Comparison of ENCODE assay signal across 10 mouse cellular contexts in the genomic region with DNA sequence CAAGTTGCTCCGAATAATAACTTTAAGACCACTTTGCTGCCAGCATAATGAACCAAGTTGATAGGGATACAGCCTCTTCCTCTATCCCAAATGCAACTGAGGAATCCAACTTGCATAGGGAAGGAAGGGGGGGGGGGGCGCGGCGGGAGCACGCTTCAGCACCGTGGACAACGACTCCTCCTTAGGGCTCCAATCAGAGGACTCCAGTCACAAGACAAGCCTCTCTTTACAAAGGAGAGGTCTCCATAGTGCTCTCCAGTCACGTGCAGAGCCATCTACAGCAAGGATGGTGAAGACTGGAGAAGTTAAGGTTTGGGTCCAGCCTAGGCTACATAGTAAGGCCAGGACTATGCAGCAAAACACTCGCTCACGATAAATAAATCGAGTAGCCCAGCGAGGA. TPM values are rescaled to one million over a fixed set of nuclear protein-coding genes. Genes with fewer than 3 reads are reported as not detected.
DNase-seq lines count a peak whose midpoint lies in the region; ATAC-seq and TF ChIP-seq lines count a peak whose summit lies in the region.
"Had no signal": no experiment of that assay in that cellular context is flagged by ENCODE, and none has a peak within 500 bp of the region (broad histone marks: within the 10 kb centered on the region; RNA-seq: fewer than 3 reads in every experiment).

No protein-coding gene starts in this region.

- H3K4me3 ChIP-seq in kidney, embryonic 15.5 days (replicated peaks) = no peak overlapping the region
- no peak overlapping the region for H3K4me3 ChIP-seq in kidney, adult 2 months (ENCODE audit: insufficient read depth, low read depth, low read length)
- no peak overlapping the region for H3K4me3 ChIP-seq in liver, postnatal 0 days (ENCODE audit: low read depth, low read length)
- no peak overlapping the region for H3K4me3 ChIP-seq in gastrocnemius, adult 2 months
- H3K4me3 ChIP-seq: embryonic facial prominence, embryonic 12.5 days; limb, embryonic 15.5 days had no signal

- no peaks in the 10 kb centered on the region for H3K36me3 ChIP-seq in kidney, embryonic 15.5 days
- no peaks in the 10 kb centered on the region for H3K36me3 ChIP-seq in kidney, adult 2 months (ENCODE audit: control insufficient read depth, insufficient read depth, low read length)
- H3K36me3 ChIP-seq in liver, postnatal 0 days (replicated peaks; ENCODE audit: insufficient read depth, low read length) = 0 out of 2 replicates have a peak, but pooled peaks cover 2% of the 10 kb centered on the region
- H3K36me3 ChIP-seq: embryonic facial prominence, embryonic 12.5 days had no signal

- no peak overlapping the region for H3K9ac ChIP-seq in kidney, embryonic 15.5 days
- no peak overlapping the region for H3K9ac ChIP-seq in liver, postnatal 0 days (replicated peaks)
- H3K9ac ChIP-seq: embryonic facial prominence, embryonic 12.5 days; limb, embryonic 15.5 days had no signal

- ATAC-seq in kidney, embryonic 15.5 days (replicated peaks; ENCODE audit: low FRiP score) = peak; percentile 45; the same call in 1 of the 2 replicates
- peak; percentile 20; the same call in 1 of the 2 replicates for ATAC-seq in liver, postnatal 0 days

- intact Hi-C loops in gastrocnemius, adult 2 months (cut with DNase I) = loop anchor here (2.0 kb wide), 2 partner anchors 139 to 201 kb away; no protein-coding TSS in a partner anchor

- TF ChIP-seq POLR2A in kidney, adult 2 months (IDR thresholded peaks at IDR 0.05; ENCODE audit: low read depth, low read length) = no peak

- no peak for DNase-seq in kidney, adult 2 months
- DNase-seq in ES-CJ7 (ENCODE audit: low read depth, low spot score) = peak; percentile 89
- DNase-seq in embryo, embryonic 10.5 days (ENCODE audit: low spot score) = peak; percentile 60
- DNase-seq in liver, postnatal 0 days = peak; percentile 59
- DNase-seq in gastrocnemius, adult 2 months = no peak
- no peak for DNase-seq in spleen, postnatal 4 days (ENCODE audit: low spot score in 2 of 2)
- DNase-seq in layer of hippocampus, adult 8-10 months (ENCODE audit: low spot score in 2 of 2) = no peak

- WGBS in kidney, embryonic 15.5 days = 14% methylated on average over 11 of the region's 12 CpGs
- 26% methylated on average over 12 of the region's 12 CpGs for WGBS in kidney, adult 2 months
- WGBS in liver, postnatal 0 days (ENCODE audit: insufficient replicate concordance) = 18% methylated on average over 12 of the region's 12 CpGs

- no peak for TF ChIP-seq EP300 in liver, postnatal 0 days (IDR thresholded peaks at IDR 0.05; ENCODE audit: low read depth)

- peaks cover 65% of the 10 kb centered on the region for H3K4me1 ChIP-seq in kidney, embryonic 15.5 days
- peaks cover 12% of the 10 kb centered on the region; the same call in 1 of the 2 replicates for H3K4me1 ChIP-seq in kidney, adult 2 months (ENCODE audit: control insufficient read depth, insufficient read depth, low read length)
- peaks cover 18% of the 10 kb centered on the region for H3K4me1 ChIP-seq in liver, postnatal 0 days (ENCODE audit: insufficient read depth)

- H3K9me3 ChIP-seq in kidney, embryonic 15.5 days (replicated peaks) = no peaks in the 10 kb centered on the region
- no peaks in the 10 kb centered on the region for H3K9me3 ChIP-seq in liver, postnatal 0 days (ENCODE audit: low read length)
- H3K9me3 ChIP-seq: embryonic facial prominence, embryonic 12.5 days; limb, embryonic 15.5 days had no signal

- no peak for TF ChIP-seq CTCF in kidney, adult 2 months (conservative IDR thresholded peaks at IDR 0.05; ENCODE audit: insufficient read depth, insufficient read length, low read depth, low read length)
- no peak for TF ChIP-seq CTCF in liver, postnatal 0 days (IDR thresholded peaks at IDR 0.05; ENCODE audit: low read depth)
- TF ChIP-seq CTCF in gastrocnemius, adult 2 months (IDR thresholded peaks at IDR 0.05) = no peak

- H3K4me2 ChIP-seq in kidney, embryonic 15.5 days = no peak overlapping the region
- H3K4me2 ChIP-seq in liver, postnatal 0 days (ENCODE audit: low read depth, low read length) = no peak overlapping the region
- H3K4me2 ChIP-seq: embryonic facial prominence, embryonic 12.5 days; limb, embryonic 15.5 days had no signal

- peaks cover 8% of the 10 kb centered on the region; the same call in 1 of the 2 replicates for H3K27me3 ChIP-seq in kidney, embryonic 15.5 days
- no peaks in the 10 kb centered on the region for H3K27me3 ChIP-seq in kidney, adult 2 months (replicated peaks; ENCODE audit: control insufficient read depth, insufficient read depth, low read length)
- peaks cover 30% of the 10 kb centered on the region for H3K27me3 ChIP-seq in liver, postnatal 0 days (ENCODE audit: insufficient read depth, low read length)

- H3K27ac ChIP-seq in kidney, embryonic 15.5 days = no peak overlapping the region
- no peak overlapping the region for H3K27ac ChIP-seq in kidney, adult 2 months (ENCODE audit: insufficient read depth, low read depth, low read length)
- H3K27ac ChIP-seq in liver, postnatal 0 days (ENCODE audit: low read depth) = no peak overlapping the region
- no peak overlapping the region for H3K27ac ChIP-seq in gastrocnemius, adult 2 months
- H3K27ac ChIP-seq: embryonic facial prominence, embryonic 12.5 days; limb, embryonic 15.5 days had no signal

RNA-seq across cellular contexts. Expression of a gene that starts 2.1 kb away (rescaled TPM):
- 2.2 and 2.3 TPM in 2 replicates for polyA plus RNA-seq in kidney, embryonic 15.5 days (2015; fragmentation: Nextera tagmentation; extraction: Ambion mirVana)
- polyA plus RNA-seq in kidney, adult 2 months (2012; rRNA removed) = 9.2 and 9.4 TPM in 2 replicates
- 0.59 and 0.71 TPM in 2 replicates for polyA plus RNA-seq in liver, postnatal 0 days (2015; fragmentation: Nextera tagmentation; extraction: Ambion mirVana)
- under 1 TPM; 0.48 to 0.70 TPM for total RNA-seq in gastrocnemius, adult 2 months (2021)
- 100 to 1,000 TPM; 163 to 211 (median 185) TPM for total RNA-seq in layer of hippocampus, adult 8-10 months (2022)

RNA-seq across cellular contexts. Expression of a gene that starts 30.2 kb away (rescaled TPM):
- 47.4 and 53.3 TPM in 2 replicates for polyA plus RNA-seq in kidney, embryonic 15.5 days (2015; fragmentation: Nextera tagmentation; extraction: Ambion mirVana)
- 22.6 and 27.3 TPM in 2 replicates for polyA plus RNA-seq in kidney, adult 2 months (2012; rRNA removed)
- polyA plus RNA-seq in liver, postnatal 0 days (2015; fragmentation: Nextera tagmentation; extraction: Ambion mirVana) = 10.3 and 10.8 TPM in 2 replicates
- 10 to 100 TPM; 35.2 to 41.8 TPM for total RNA-seq in gastrocnemius, adult 2 months (2021)
- total RNA-seq in layer of hippocampus, adult 8-10 months (2022) = 100 to 1,000 TPM; 137 to 170 (median 155) TPM

Comparison
In these comparisons a context has a peak if more than half of its experiments do, and no peak if none do; other contexts are left out.
1. DNase-seq: peak in ES-CJ7 (single experiment), embryo, embryonic 10.5 days (single experiment) and liver, postnatal 0 days (single experiment); none in kidney, adult 2 months (single experiment), gastrocnemius, adult 2 months (single experiment), spleen, postnatal 4 days (0 of 2) and layer of hippocampus, adult 8-10 months (0 of 2).